Mouse (Mus musculus) hindbrain, postnatal 0 days (tissue): Measurements from ENCODE around the gene Ptx4. TPM values are rescaled to one million over a fixed set of nuclear protein-coding genes. Genes with fewer than 3 reads are reported as not detected.

Experiments
- ATAC-seq: fragments of 200-750 bp; cut with Nextera tagmentation; 2 replicates; pipeline ENCODE4 v1.8.0; 2017; ENCODE audit warnings: mild to moderate bottlenecking, moderate TSS enrichment, moderate library complexity
- DNase-seq: peaks from one replicate; pipeline ENCODE4 v3.0.0-alpha.2; 2015; ENCODE audit warnings: low spot score
- H3K27ac ChIP-seq: fragments of 300-500 bp; sonication (generic); 2 replicates; pipeline ENCODE4 v1.5.1; 2014; ENCODE audit warnings: mild to moderate bottlenecking
- H3K27me3 ChIP-seq: fragments of 300-500 bp; sonication (generic); 2 replicates; pipeline ENCODE4 v1.6.1; 2014; ENCODE audit warnings: low read length, mixed read lengths; ENCODE audit not compliant: insufficient read depth
- H3K36me3 ChIP-seq: fragments of 300-500 bp; sonication (generic); 2 replicates; pipeline ENCODE4 v1.6.1; 2014; ENCODE audit warnings: low read length, mixed read lengths; ENCODE audit not compliant: insufficient read depth
- H3K4me1 ChIP-seq: fragments of 300-500 bp; sonication (generic); 2 replicates; pipeline ENCODE4 v1.6.1; 2014; ENCODE audit warnings: antibody characterized with exemption, low read length, mixed read lengths; ENCODE audit not compliant: insufficient read depth
- H3K4me2 ChIP-seq: fragments of 300-500 bp; sonication (generic); 2 replicates; pipeline ENCODE4 v1.6.1; 2014; ENCODE audit warnings: low read depth, mild to moderate bottlenecking, low read length, moderate library complexity, mixed read lengths
- H3K4me3 ChIP-seq: fragments of 300-500 bp; sonication (generic); 2 replicates; pipeline ENCODE4 v1.5.1; 2014; ENCODE audit warnings: low read length
- H3K9ac ChIP-seq: fragments of 300-500 bp; sonication (generic); replicated peaks from 2 replicates; pipeline ENCODE4 v1.6.1; 2014; ENCODE audit warnings: mild to moderate bottlenecking, low read length, moderate library complexity, mixed read lengths
- H3K9me3 ChIP-seq: fragments of 300-500 bp; sonication (generic); 2 replicates; pipeline ENCODE4 v1.6.1; 2016; ENCODE audit warnings: low read length, mixed read lengths
- CTCF ChIP-seq: IDR thresholded peaks from 2 replicates; pipeline ENCODE4 v1.5.1; 2016; ENCODE audit warnings: antibody characterized with exemption, control low read depth, low read depth
- WGBS: fragments of 180-500 bp; shearing (Covaris S2); extraction: QIAGEN DNeasy Blood & Tissue Kit; methylation state at CpG from one replicate; pipeline ENCODE4 v1.1.7; 2014; 5-methylcytosine and 5-hydroxymethylcytosine counted together
- polyA plus RNA-seq: library from polyadenylated mRNA; unstranded; fragments of >200 nt; fragmentation: Nextera tagmentation; extraction: Ambion mirVana; gene quantifications from 2 replicates; pipeline ENCODE4 v1.2.1, GENCODE M21; 2015
- total RNA-seq: library from RNA; depleted of rRNA; stranded (reverse); fragments of >200 nt; gene quantifications from 2 replicates; pipeline ENCODE4 v1.2.3, GENCODE M21; 2014; rRNA removed

Ptx4 gene
- total and polyA plus RNA-seq, 2 experiments from 2014 or later, result 0.21 to 0.63 TPM

DNA sequence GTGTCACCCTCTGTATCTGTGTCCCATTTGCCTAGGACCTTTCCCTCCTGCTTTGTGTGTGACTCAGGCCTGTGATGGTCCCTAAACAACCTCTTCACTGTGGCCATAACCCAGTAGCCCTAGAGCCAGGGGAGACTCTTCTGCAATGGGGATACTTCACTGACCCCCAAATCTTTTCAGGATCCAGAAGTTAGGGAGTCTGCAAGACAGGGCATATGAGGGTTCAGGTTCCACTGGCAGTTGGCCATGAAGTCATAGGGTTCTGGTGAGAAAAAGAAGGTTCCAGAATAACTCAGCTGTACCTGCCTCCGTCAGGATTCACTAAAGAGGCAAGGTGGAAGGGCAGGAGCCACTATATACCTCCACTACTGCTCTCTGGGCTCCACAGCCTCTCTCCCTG lies 41.6 kb downstream of the Ptx4 start, which contains the start of gene Ccdc154:
TSS of gene Ccdc154 (plus strand) at position 301 of the 400 bp plus-strand sequence.
- Histone ChIP-seq H3K9me3 (no peaks in the 10 kb centered on the region), H3K27me3 (no peaks in the 10 kb centered on the region), H3K4me3 (no peak within 1 kb of the TSS), H3K9ac (no peak within 1 kb of the TSS), H3K4me1 (no peaks in the 10 kb centered on the region), H3K27ac (no peak within 1 kb of the TSS), H3K36me3 (peaks cover 34% of the 10 kb centered on the region), H3K4me2 (no peak within 1 kb of the TSS)
- 93% methylated on average over 1 of the region's 1 CpGs for WGBS
- ATAC-seq (no peak), DNase-seq (no peak)
- no peak for TF ChIP-seq CTCF

DNA sequence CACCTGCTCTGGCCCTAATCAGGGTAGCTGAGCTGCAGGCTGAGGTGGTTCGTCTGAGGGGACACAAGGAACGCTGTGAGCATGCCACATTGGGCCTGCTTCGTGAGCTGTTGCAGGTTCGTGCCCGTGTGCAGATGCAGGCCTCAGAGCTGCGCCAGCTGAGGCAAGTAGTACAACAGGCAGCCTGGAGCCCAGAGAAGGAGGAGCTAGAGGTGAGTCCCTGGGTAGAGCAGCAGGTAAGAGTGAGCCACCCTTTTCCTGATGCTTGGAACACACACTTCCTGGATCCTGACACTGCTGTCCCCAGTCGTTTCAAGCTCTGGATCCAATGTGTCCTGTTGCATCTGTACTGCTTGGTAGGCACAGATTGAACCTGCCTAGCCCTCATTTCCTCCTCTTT lies 42.8 kb downstream of the Ptx4 start:
- ATAC-seq (no peak), DNase-seq (no peak)
- no peaks in the 10 kb centered on the region for H3K27me3 ChIP-seq
- 78% methylated on average over 7 of the region's 7 CpGs for WGBS
- no peak overlapping the region for H3K4me3 ChIP-seq
- no peaks in the 10 kb centered on the region for H3K4me1 ChIP-seq
- no peak overlapping the region for H3K9ac ChIP-seq
- H3K27ac ChIP-seq, result no peak overlapping the region
- peaks cover 29% of the 10 kb centered on the region for H3K36me3 ChIP-seq
- no peaks in the 10 kb centered on the region for H3K9me3 ChIP-seq
- TF ChIP-seq CTCF, result no peak
- H3K4me2 ChIP-seq, result no peak overlapping the region

DNA sequence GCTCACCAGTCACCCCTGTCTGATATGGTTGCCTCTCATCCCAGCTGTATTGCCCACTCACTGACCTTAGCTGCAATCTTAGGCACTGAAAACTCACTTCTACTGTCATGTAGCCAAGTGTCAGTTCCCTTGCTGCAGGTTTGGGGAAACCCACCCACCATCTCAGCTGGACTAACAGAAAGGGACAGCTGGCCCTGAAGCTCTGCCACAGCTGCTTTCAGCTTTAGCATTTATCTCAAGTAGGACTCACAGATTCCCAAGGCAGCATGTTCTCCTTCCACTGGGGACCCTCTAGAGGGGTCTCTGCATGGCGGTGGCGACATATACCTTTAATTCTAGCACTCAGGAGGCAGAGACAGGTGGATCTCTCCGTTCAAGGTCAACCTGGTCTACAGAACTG lies 44.2 kb downstream of the Ptx4 start:
- Histone ChIP-seq H3K4me3 (no peak overlapping the region), H3K4me2 (no peak overlapping the region), H3K27me3 (no peaks in the 10 kb centered on the region), H3K9me3 (no peaks in the 10 kb centered on the region), H3K27ac (no peak overlapping the region), H3K9ac (no peak overlapping the region), H3K4me1 (no peaks in the 10 kb centered on the region), H3K36me3 (peaks cover 19% of the 10 kb centered on the region)
- no peak for ATAC-seq
- no peak for DNase-seq
- WGBS, result 87% methylated on average over 3 of the region's 3 CpGs
- TF ChIP-seq CTCF, result no peak

DNA sequence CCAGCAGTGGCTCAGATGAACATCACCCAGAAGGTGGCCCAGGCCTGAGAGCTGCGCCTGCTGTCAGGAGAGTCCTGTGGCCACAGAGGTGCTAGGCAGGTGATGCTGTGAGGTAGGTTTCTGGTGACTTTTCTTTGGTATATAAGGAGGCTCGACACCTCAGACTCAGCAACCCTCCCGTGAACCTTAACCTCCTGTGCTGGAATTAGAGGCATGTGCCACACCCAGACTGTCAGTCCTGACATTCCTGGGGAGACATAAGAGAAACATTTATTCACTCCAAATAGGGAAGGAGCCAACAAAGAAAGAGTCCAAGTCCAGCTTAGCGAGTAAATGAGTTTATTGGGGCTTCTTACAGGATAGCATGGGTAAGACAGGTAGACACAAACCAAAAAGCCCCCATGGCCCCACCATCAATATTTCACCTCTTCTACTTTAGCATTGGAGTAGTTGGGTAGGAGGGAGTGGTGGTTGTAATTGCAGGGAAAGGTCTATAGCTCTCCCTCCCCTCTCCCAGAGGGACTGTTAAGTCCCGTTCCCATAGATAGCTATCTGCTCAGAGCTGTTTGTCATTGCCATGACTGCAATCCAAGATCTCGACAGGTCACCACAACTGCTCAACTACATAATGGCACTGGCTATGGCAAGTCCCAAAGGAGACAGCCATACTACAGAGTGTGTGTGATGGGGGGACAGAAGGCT lies 45.6 kb downstream of the Ptx4 start:
- no peak overlapping the region for H3K4me2 ChIP-seq
- no peaks in the 10 kb centered on the region for H3K4me1 ChIP-seq
- no peak for TF ChIP-seq CTCF
- DNase-seq, result no peak
- H3K36me3 ChIP-seq, result peaks cover 7% of the 10 kb centered on the region
- H3K4me3 ChIP-seq, result no peak overlapping the region
- no peak overlapping the region for H3K9ac ChIP-seq
- H3K27ac ChIP-seq, result no peak overlapping the region
- ATAC-seq, result no peak
- H3K27me3 ChIP-seq, result no peaks in the 10 kb centered on the region
- WGBS, result 70% methylated on average over 6 of the region's 6 CpGs
- H3K9me3 ChIP-seq, result no peaks in the 10 kb centered on the region

DNA sequence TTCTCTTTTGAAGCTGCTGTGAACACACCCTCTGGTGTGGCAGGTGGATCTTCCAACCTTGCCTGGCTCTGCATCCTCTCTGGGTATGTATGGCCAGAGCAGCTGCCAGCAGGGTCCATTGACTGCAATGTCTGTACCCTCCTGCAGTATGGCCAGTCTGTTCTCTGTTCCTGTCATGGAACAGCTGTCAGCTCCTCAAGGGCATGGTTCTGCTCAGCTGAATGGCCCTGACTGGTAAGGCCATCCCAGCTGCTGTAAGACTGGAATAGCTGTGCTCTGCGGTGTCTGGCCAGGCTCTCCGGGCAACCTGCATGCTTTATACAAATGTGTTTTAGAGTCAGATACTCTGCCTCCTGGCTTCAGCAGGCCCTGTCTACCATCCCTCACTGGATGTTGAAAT lies 49.1 kb downstream of the Ptx4 start:
- 84% methylated on average over 2 of the region's 2 CpGs for WGBS
- Histone ChIP-seq H3K4me2 (no peak overlapping the region), H3K4me1 (no peaks in the 10 kb centered on the region), H3K27me3 (no peaks in the 10 kb centered on the region), H3K9ac (no peak overlapping the region), H3K4me3 (no peak overlapping the region), H3K36me3 (no peaks in the 10 kb centered on the region), H3K9me3 (no peaks in the 10 kb centered on the region), H3K27ac (no peak overlapping the region)
- no peak for DNase-seq
- no peak for ATAC-seq
- TF ChIP-seq CTCF, result no peak

DNA sequence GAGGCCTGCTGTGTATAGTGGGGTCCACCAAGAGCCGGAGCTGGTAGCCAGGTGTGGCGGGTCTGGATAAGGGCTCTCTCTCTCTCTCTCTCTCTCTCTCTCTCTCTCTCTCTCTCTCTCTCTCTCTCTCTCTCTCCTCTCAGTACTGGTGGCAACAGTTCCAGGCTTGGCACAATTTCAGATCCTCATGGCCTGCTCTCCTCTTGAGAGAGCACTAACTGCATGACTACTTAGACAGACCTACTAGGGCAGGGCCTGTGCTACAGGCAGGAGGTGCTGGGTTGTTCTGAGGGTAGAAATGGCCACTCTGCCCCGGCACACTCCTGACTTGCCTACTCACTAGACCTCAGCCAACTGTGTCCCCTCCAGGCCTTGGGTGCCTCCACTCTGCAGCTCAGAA lies 52.0 kb downstream of the Ptx4 start:
- Histone ChIP-seq H3K4me3 (no peak overlapping the region), H3K4me2 (no peak overlapping the region), H3K36me3 (no peaks in the 10 kb centered on the region), H3K9ac (no peak overlapping the region), H3K4me1 (no peaks in the 10 kb centered on the region), H3K27me3 (no peaks in the 10 kb centered on the region), H3K9me3 (no peaks in the 10 kb centered on the region), H3K27ac (no peak overlapping the region)
- WGBS, result 79% methylated on average over 3 of the region's 3 CpGs
- ATAC-seq (no peak), DNase-seq (no peak)
- TF ChIP-seq CTCF, result no peak

Other genes with a start within 250 kb of the Ptx4 start
- gene Nubp2, start 234.4 kb upstream of the Ptx4 start, total RNA-seq, result 35.7 and 52.7 TPM in 2 replicates
- gene Nubp2, start 234.4 kb upstream of the Ptx4 start, polyA plus RNA-seq, result 63.5 and 65.0 TPM in 2 replicates
- 122 and 135 TPM in 2 replicates for gene Spsb3, start 234.1 kb upstream of the Ptx4 start, total RNA-seq
- 90.6 and 94.9 TPM in 2 replicates for gene Spsb3, start 234.1 kb upstream of the Ptx4 start, polyA plus RNA-seq
- gene Eme2, start 225.7 kb upstream of the Ptx4 start, total RNA-seq, result 34.9 and 49.5 TPM in 2 replicates
- 21.4 and 24.3 TPM in 2 replicates for gene Eme2, start 225.7 kb upstream of the Ptx4 start, polyA plus RNA-seq
- gene Mrps34, start 225.6 kb upstream of the Ptx4 start, total RNA-seq, result 37.8 and 58.3 TPM in 2 replicates
- 124 and 136 TPM in 2 replicates for gene Mrps34, start 225.6 kb upstream of the Ptx4 start, polyA plus RNA-seq
- gene Nme3, start 224.3 kb upstream of the Ptx4 start, total RNA-seq, result 66.1 and 67.0 TPM in 2 replicates
- 92.6 and 95.1 TPM in 2 replicates for gene Nme3, start 224.3 kb upstream of the Ptx4 start, polyA plus RNA-seq
- 165 and 177 TPM in 2 replicates for gene Mapk8ip3, start 183.8 kb upstream of the Ptx4 start, total RNA-seq
- 62.0 and 62.4 TPM in 2 replicates for gene Mapk8ip3, start 183.8 kb upstream of the Ptx4 start, polyA plus RNA-seq
- gene Jpt2, start 160.1 kb upstream of the Ptx4 start, total RNA-seq, result 57.0 and 61.2 TPM in 2 replicates
- 63.1 and 68.5 TPM in 2 replicates for gene Jpt2, start 160.1 kb upstream of the Ptx4 start, polyA plus RNA-seq
- 24.4 and 26.7 TPM in 2 replicates for gene Cramp1l, start 105.0 kb upstream of the Ptx4 start, total RNA-seq
- gene Cramp1l, start 105.0 kb upstream of the Ptx4 start, polyA plus RNA-seq, result 3.7 TPM in 2 replicates
- 27.0 and 37.3 TPM in 2 replicates for gene Ift140, start 104.7 kb upstream of the Ptx4 start, total RNA-seq
- 13.1 and 13.4 TPM in 2 replicates for gene Ift140, start 104.7 kb upstream of the Ptx4 start, polyA plus RNA-seq
- 15.4 and 21.5 TPM in 2 replicates for gene Tmem204, start 37.2 kb upstream of the Ptx4 start, total RNA-seq
- gene Tmem204, start 37.2 kb upstream of the Ptx4 start, polyA plus RNA-seq, result 11.5 and 11.7 TPM in 2 replicates
- 46.9 and 59.3 TPM in 2 replicates for gene Telo2, start 4.8 kb upstream of the Ptx4 start, total RNA-seq
- 32.5 and 33.1 TPM in 2 replicates for gene Telo2, start 4.8 kb upstream of the Ptx4 start, polyA plus RNA-seq
- gene Clcn7, start 12.6 kb downstream of the Ptx4 start, total RNA-seq, result 34.9 and 40.6 TPM in 2 replicates
- 22.9 and 23.3 TPM in 2 replicates for gene Clcn7, start 12.6 kb downstream of the Ptx4 start, polyA plus RNA-seq
- gene Ccdc154, start 41.7 kb downstream of the Ptx4 start, total RNA-seq, result not detected in 2 replicates
- gene Ccdc154, start 41.7 kb downstream of the Ptx4 start, polyA plus RNA-seq, result not detected in 2 replicates
- gene Gm38655, start 54.7 kb downstream of the Ptx4 start, total RNA-seq, result not detected in 2 replicates
- gene Gm38655, start 54.7 kb downstream of the Ptx4 start, polyA plus RNA-seq, result not detected in 2 replicates
- gene BC003965, start 63.8 kb downstream of the Ptx4 start, total RNA-seq, result 15.7 and 19.9 TPM in 2 replicates
- 27.4 and 29.9 TPM in 2 replicates for gene BC003965, start 63.8 kb downstream of the Ptx4 start, polyA plus RNA-seq
- gene Unkl, start 67.6 kb downstream of the Ptx4 start, total RNA-seq, result 39.6 and 43.3 TPM in 2 replicates
- 14.1 and 15.1 TPM in 2 replicates for gene Unkl, start 67.6 kb downstream of the Ptx4 start, polyA plus RNA-seq
- gene Gnptg, start 119.4 kb downstream of the Ptx4 start, total RNA-seq, result 87.5 and 89.2 TPM in 2 replicates
- gene Gnptg, start 119.4 kb downstream of the Ptx4 start, polyA plus RNA-seq, result 128 and 129 TPM in 2 replicates
- 42.6 and 43.5 TPM in 2 replicates for gene Tsr3, start 119.4 kb downstream of the Ptx4 start, total RNA-seq
- 65.3 and 70.7 TPM in 2 replicates for gene Tsr3, start 119.4 kb downstream of the Ptx4 start, polyA plus RNA-seq
- gene Baiap3, start 135.6 kb downstream of the Ptx4 start, total RNA-seq, result 64.0 and 79.3 TPM in 2 replicates
- gene Baiap3, start 135.6 kb downstream of the Ptx4 start, polyA plus RNA-seq, result 27.3 and 27.8 TPM in 2 replicates
- gene Ube2i, start 153.9 kb downstream of the Ptx4 start, total RNA-seq, result 340 and 377 TPM in 2 replicates
- 372 and 390 TPM in 2 replicates for gene Ube2i, start 153.9 kb downstream of the Ptx4 start, polyA plus RNA-seq
- not detected in 2 replicates for gene Prss34, start 177.6 kb downstream of the Ptx4 start, total RNA-seq
- not detected in 2 replicates for gene Prss34, start 177.6 kb downstream of the Ptx4 start, polyA plus RNA-seq
- gene Prss28, start 187.9 kb downstream of the Ptx4 start, total RNA-seq, result not detected in 2 replicates
- not detected in 2 replicates for gene Prss28, start 187.9 kb downstream of the Ptx4 start, polyA plus RNA-seq
- gene Prss29, start 197.9 kb downstream of the Ptx4 start, total RNA-seq, result not detected in 2 replicates
- gene Prss29, start 197.9 kb downstream of the Ptx4 start, polyA plus RNA-seq, result not detected in 2 replicates
- not detected in 2 replicates for gene Tpsab1, start 224.8 kb downstream of the Ptx4 start, total RNA-seq
- gene Tpsab1, start 224.8 kb downstream of the Ptx4 start, polyA plus RNA-seq, result not detected in 2 replicates
- gene Tpsb2, start 245.5 kb downstream of the Ptx4 start, total RNA-seq, result 0.21 TPM in 1 of 2 replicates, not detected in the other
- 0.72 and 1.8 TPM in 2 replicates for gene Tpsb2, start 245.5 kb downstream of the Ptx4 start, polyA plus RNA-seq
- gene Tpsg1, start 248.5 kb downstream of the Ptx4 start, total RNA-seq, result 0.21 TPM in 1 of 2 replicates, not detected in the other
- gene Tpsg1, start 248.5 kb downstream of the Ptx4 start, polyA plus RNA-seq, result 0.65 and 1.5 TPM in 2 replicates